Mouse (Mus musculus) midbrain, embryonic 16.5 days (tissue): ENCODE results near the gene Rnf169. TPM values are rescaled to one million over a fixed set of nuclear protein-coding genes. Genes with fewer than 3 reads are reported as not detected.
A peak's percentile ranks its signal among the peaks of the same experiment; 100 is the strongest.

Experiments used
- ATAC-seq: fragments of 200-750 bp; cut with Nextera tagmentation; 2 replicates; pipeline ENCODE4 v1.8.0; 2017; ENCODE audit warnings: moderate TSS enrichment
- H3K27ac ChIP-seq: fragments of 300-500 bp; sonication (generic); 2 replicates; pipeline ENCODE4 v1.5.1; 2014; ENCODE audit warnings: mild to moderate bottlenecking, low read length, mixed read lengths
- H3K27me3 ChIP-seq: fragments of 300-500 bp; sonication (generic); 2 replicates; pipeline ENCODE4 v1.6.1; 2014; ENCODE audit warnings: low read depth, low read length, mixed read lengths; ENCODE audit not compliant: control insufficient read depth, insufficient read depth
- H3K36me3 ChIP-seq: fragments of 300-500 bp; sonication (generic); 2 replicates; pipeline ENCODE4 v1.6.1; 2014; ENCODE audit warnings: mild to moderate bottlenecking, low read length, moderate library complexity, mixed read lengths; ENCODE audit not compliant: control insufficient read depth, insufficient read depth
- H3K4me1 ChIP-seq: fragments of 300-500 bp; sonication (generic); 2 replicates; pipeline ENCODE4 v1.6.1; 2014; ENCODE audit warnings: mild to moderate bottlenecking, low read length, mixed read lengths; ENCODE audit not compliant: control insufficient read depth, insufficient read depth
- H3K4me2 ChIP-seq: fragments of 300-500 bp; sonication (generic); 2 replicates; pipeline ENCODE4 v1.6.1; 2014; ENCODE audit warnings: mild to moderate bottlenecking, low read length, mixed read lengths
- H3K4me3 ChIP-seq: fragments of 300-500 bp; sonication (generic); 2 replicates; pipeline ENCODE4 v1.5.1; 2014; ENCODE audit warnings: low read depth, mild to moderate bottlenecking, low read length, moderate library complexity, mixed read lengths
- H3K9ac ChIP-seq: fragments of 300-500 bp; sonication (generic); 2 replicates; pipeline ENCODE4 v1.6.1; 2014; ENCODE audit warnings: low read depth, low read length, mixed read lengths
- H3K9me3 ChIP-seq: fragments of 300-500 bp; sonication (generic); replicated peaks from 2 replicates; pipeline ENCODE4 v1.6.1; 2014; ENCODE audit warnings: mild to moderate bottlenecking, low read length, mixed read lengths; ENCODE audit not compliant: control insufficient read depth, poor library complexity, severe bottlenecking
- WGBS: fragments of 180-500 bp; shearing (Covaris S2); extraction: QIAGEN DNeasy Blood & Tissue Kit; methylation state at CpG from one replicate; pipeline ENCODE4 v1.1.7; 2014; 5-methylcytosine and 5-hydroxymethylcytosine counted together
- polyA plus RNA-seq: library from polyadenylated mRNA; unstranded; fragments of >200 nt; fragmentation: Nextera tagmentation; extraction: Ambion mirVana; gene quantifications from 2 replicates; pipeline ENCODE4 v1.2.1, GENCODE M21; 2015

Rnf169 gene
- polyA plus RNA-seq, 1 experiment from 2014 or later: 4.4 TPM

GRCm38 (mm10) chr7:100008765-100009164 is 28.5 kb upstream of the Rnf169 start:
- no peak overlapping the region for H3K27ac ChIP-seq
- 90% methylated on average over 4 of the region's 4 CpGs for WGBS
- H3K27me3 ChIP-seq: peaks cover 42% of the 10 kb centered on the region
- no peak overlapping the region for H3K4me2 ChIP-seq
- no peaks in the 10 kb centered on the region for H3K36me3 ChIP-seq
- no peaks in the 10 kb centered on the region for H3K9me3 ChIP-seq
- no peak overlapping the region for H3K4me3 ChIP-seq
- ATAC-seq: no peak
- no peak overlapping the region for H3K9ac ChIP-seq
- peaks cover 5% of the 10 kb centered on the region; the same call in 1 of the 2 replicates for H3K4me1 ChIP-seq

- Histone ChIP-seq H3K9ac (no peak overlapping the region), H3K4me1 (peaks cover 5% of the 10 kb centered on the region; the same call in 1 of the 2 replicates), H3K4me3 (peak overlapping the region; percentile 48), H3K27me3 (peaks cover 42% of the 10 kb centered on the region), H3K9me3 (no peaks in the 10 kb centered on the region), H3K4me2 (peak overlapping the region; percentile 93), H3K36me3 (no peaks in the 10 kb centered on the region), H3K27ac (no peak overlapping the region)
- ATAC-seq: no peak
- WGBS: 5% methylated on average over 11 of the region's 11 CpGs
Observed at GRCm38 (mm10) chr7:100006411-100006810, 26.2 kb upstream of the Rnf169 start.

GRCm38 (mm10) chr7:100005790-100006189 is 25.5 kb upstream of the Rnf169 start, which contains the start of gene Chrdl2:
TSS of gene Chrdl2 (plus strand) at chr7:100006172.
- H3K27me3 ChIP-seq: peaks cover 42% of the 10 kb centered on the region
- peak within 1 kb of the TSS; percentile 48 for H3K4me3 ChIP-seq
- H3K4me1 ChIP-seq: peaks cover 5% of the 10 kb centered on the region; the same call in 1 of the 2 replicates
- H3K9ac ChIP-seq: peak within 1 kb of the TSS; percentile 54
- H3K4me2 ChIP-seq: peak within 1 kb of the TSS; percentile 93
- H3K9me3 ChIP-seq: no peaks in the 10 kb centered on the region
- no peak within 1 kb of the TSS for H3K27ac ChIP-seq
- H3K36me3 ChIP-seq: no peaks in the 10 kb centered on the region
- ATAC-seq: peak; percentile 91
- WGBS: under 1% methylated on average over 41 of the region's 44 CpGs

- Histone ChIP-seq H3K36me3 (no peaks in the 10 kb centered on the region), H3K4me2 (no peak overlapping the region), H3K27me3 (peaks cover 37% of the 10 kb centered on the region), H3K9me3 (no peaks in the 10 kb centered on the region), H3K9ac (no peak overlapping the region), H3K27ac (no peak overlapping the region), H3K4me3 (no peak overlapping the region), H3K4me1 (peaks cover 5% of the 10 kb centered on the region; the same call in 1 of the 2 replicates)
- ATAC-seq: no peak
- 56% methylated on average over 9 of the region's 9 CpGs for WGBS
Observed at GRCm38 (mm10) chr7:100003781-100004180, 23.5 kb upstream of the Rnf169 start.

GRCm38 (mm10) chr7:99998668-99999067 is 18.4 kb upstream of the Rnf169 start:
- Histone ChIP-seq H3K4me2 (no peak overlapping the region), H3K27me3 (no peaks in the 10 kb centered on the region), H3K9ac (no peak overlapping the region), H3K4me1 (no peaks in the 10 kb centered on the region), H3K27ac (no peak overlapping the region), H3K4me3 (no peak overlapping the region), H3K9me3 (no peaks in the 10 kb centered on the region), H3K36me3 (no peaks in the 10 kb centered on the region)
- no peak for ATAC-seq
- WGBS: 91% methylated on average over 3 of the region's 3 CpGs

GRCm38 (mm10) chr7:99995186-99995585 is 14.9 kb upstream of the Rnf169 start:
- 64% methylated on average over 7 of the region's 7 CpGs for WGBS
- Histone ChIP-seq H3K9me3 (no peaks in the 10 kb centered on the region), H3K9ac (no peak overlapping the region), H3K4me1 (no peaks in the 10 kb centered on the region), H3K27ac (no peak overlapping the region), H3K27me3 (no peaks in the 10 kb centered on the region), H3K36me3 (no peaks in the 10 kb centered on the region), H3K4me2 (no peak overlapping the region), H3K4me3 (no peak overlapping the region)
- ATAC-seq: no peak

- H3K4me1 ChIP-seq: no peaks in the 10 kb centered on the region
- no peak overlapping the region for H3K27ac ChIP-seq
- H3K4me3 ChIP-seq: no peak overlapping the region
- 86% methylated on average over 7 of the region's 7 CpGs for WGBS
- H3K9ac ChIP-seq: no peak overlapping the region
- no peaks in the 10 kb centered on the region for H3K27me3 ChIP-seq
- H3K9me3 ChIP-seq: no peaks in the 10 kb centered on the region
- no peak overlapping the region for H3K4me2 ChIP-seq
- no peak for ATAC-seq
- no peaks in the 10 kb centered on the region for H3K36me3 ChIP-seq
Observed at GRCm38 (mm10) chr7:99993159-99993558, 12.9 kb upstream of the Rnf169 start.

- WGBS: 86% methylated on average over 7 of the region's 8 CpGs
- no peak overlapping the region for H3K27ac ChIP-seq
- H3K9ac ChIP-seq: no peak overlapping the region
- H3K4me1 ChIP-seq: no peaks in the 10 kb centered on the region
- H3K36me3 ChIP-seq: no peaks in the 10 kb centered on the region
- no peak for ATAC-seq
- H3K4me2 ChIP-seq: no peak overlapping the region
- no peaks in the 10 kb centered on the region for H3K27me3 ChIP-seq
- H3K9me3 ChIP-seq: no peaks in the 10 kb centered on the region
- no peak overlapping the region for H3K4me3 ChIP-seq
Observed at GRCm38 (mm10) chr7:99990990-99991707, 10.9 kb upstream of the Rnf169 start.

- Histone ChIP-seq H3K4me3 (no peak overlapping the region), H3K4me1 (no peaks in the 10 kb centered on the region), H3K36me3 (no peaks in the 10 kb centered on the region), H3K27ac (no peak overlapping the region), H3K9me3 (no peaks in the 10 kb centered on the region), H3K4me2 (0 out of 2 replicates have a peak overlapping the region, but pooled peaks have one; percentile 9), H3K27me3 (no peaks in the 10 kb centered on the region), H3K9ac (no peak overlapping the region)
- no peak for ATAC-seq
- 56% methylated on average over 15 of the region's 15 CpGs for WGBS
Observed at GRCm38 (mm10) chr7:99989844-99990760, 9.9 kb upstream of the Rnf169 start.
